Mouse (Mus musculus) c-Kit-positive CD71-negative TER-119-negative erythroid progenitor cells, embryonic 14.5 days (primary cell): ENCODE data around the gene Tnik.

Experiments
- DNase-seq: peaks from one replicate; pipeline ENCODE4 v3.0.0-alpha.2; 2013; ENCODE audit warnings: low read depth

Gene Tnik

GRCm38 (mm10) chr3:28350147-28350801 is 87.3 kb downstream of the Tnik start:
- DNase-seq = no peak

- no peak for DNase-seq
Measured at GRCm38 (mm10) chr3:28358391-28358790, 95.4 kb downstream of the Tnik start.

- DNase-seq = no peak
Measured at GRCm38 (mm10) chr3:28359138-28359537, 96.1 kb downstream of the Tnik start.

- DNase-seq = no peak
Measured at GRCm38 (mm10) chr3:28361056-28361455, 98.0 kb downstream of the Tnik start.

GRCm38 (mm10) chr3:28363441-28364125 is 100.6 kb downstream of the Tnik start:
- DNase-seq = no peak

- DNase-seq = no peak
Measured at GRCm38 (mm10) chr3:28368746-28369145, 105.7 kb downstream of the Tnik start.

GRCm38 (mm10) chr3:28369266-28369665 is 106.3 kb downstream of the Tnik start:
- DNase-seq = no peak

GRCm38 (mm10) chr3:28369698-28370097 is 106.7 kb downstream of the Tnik start:
- DNase-seq = no peak

- no peak for DNase-seq
Measured at GRCm38 (mm10) chr3:28371583-28371982, 108.6 kb downstream of the Tnik start.

- no peak for DNase-seq
Measured at GRCm38 (mm10) chr3:28372459-28372858, 109.4 kb downstream of the Tnik start.

GRCm38 (mm10) chr3:28374738-28375510 is 111.9 kb downstream of the Tnik start:
- no peak for DNase-seq

GRCm38 (mm10) chr3:28380224-28380623 is 117.2 kb downstream of the Tnik start:
- no peak for DNase-seq

GRCm38 (mm10) chr3:28383526-28384126 is 120.6 kb downstream of the Tnik start:
- no peak for DNase-seq

GRCm38 (mm10) chr3:28385199-28385975 is 122.4 kb downstream of the Tnik start:
- no peak for DNase-seq

- DNase-seq = no peak
Measured at GRCm38 (mm10) chr3:28388540-28388939, 125.5 kb downstream of the Tnik start.

GRCm38 (mm10) chr3:28390183-28390582 is 127.2 kb downstream of the Tnik start:
- DNase-seq = no peak

- DNase-seq = no peak
Measured at GRCm38 (mm10) chr3:28392542-28392941, 129.5 kb downstream of the Tnik start.

- no peak for DNase-seq
Measured at GRCm38 (mm10) chr3:28398781-28399180, 135.8 kb downstream of the Tnik start.

- no peak for DNase-seq
Measured at GRCm38 (mm10) chr3:28399593-28400216, 136.7 kb downstream of the Tnik start.

- DNase-seq = no peak
Measured at GRCm38 (mm10) chr3:28401335-28401734, 138.3 kb downstream of the Tnik start.

GRCm38 (mm10) chr3:28402221-28402620 is 139.2 kb downstream of the Tnik start:
- DNase-seq = no peak
